Mouse (Mus musculus): ENCODE measurements at regions not wholly inside any gene's neighbourhood (a gene's known extent, or its start where the extent isn't known, plus 50 kb on each side); places are given as distances from the start of the nearest gene placed in this dataset.

DNA sequence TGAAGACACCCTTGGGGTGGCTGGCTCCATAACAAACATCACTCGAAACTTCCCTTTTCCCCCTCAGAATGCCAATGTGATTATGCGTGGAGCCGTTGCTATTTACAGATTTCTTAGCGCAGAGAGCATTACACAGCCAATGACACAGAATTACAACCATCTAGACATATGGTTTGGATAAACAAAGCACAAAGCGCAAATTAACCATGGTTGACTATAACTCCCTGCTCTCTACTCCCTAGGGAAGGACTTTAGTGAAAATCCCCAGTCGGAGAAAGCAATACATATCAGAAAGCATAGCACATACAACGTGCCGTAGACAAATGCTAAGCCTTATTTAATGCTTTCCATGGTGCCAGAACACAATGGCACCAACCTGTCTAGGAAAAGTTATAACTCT is 131.8 kb downstream of the Tshz3 start:
- DNase-seq (ENCODE audit: low spot score in 2 of 2) = no peak

DNA sequence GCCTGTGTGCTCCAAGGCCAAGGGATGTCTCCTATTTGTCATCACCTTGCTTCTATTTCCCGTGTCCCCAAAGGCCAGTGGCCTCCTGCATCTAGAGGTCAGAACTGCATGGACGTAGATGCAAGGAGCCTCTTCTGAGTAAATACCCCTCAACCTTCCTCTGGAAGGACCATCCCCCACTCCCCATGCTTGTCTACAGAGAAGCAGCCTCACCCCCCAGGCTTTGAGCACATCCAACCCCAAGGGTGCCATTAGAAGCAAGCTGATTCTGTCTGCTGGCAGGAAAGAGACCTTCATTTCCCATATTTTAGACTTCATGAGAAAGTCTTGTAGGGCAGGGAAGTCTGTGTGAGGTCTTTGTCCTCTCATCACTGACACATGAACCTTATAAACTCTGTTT is 132.2 kb downstream of the Tshz3 start:
- DNase-seq (ENCODE audit: low spot score in 2 of 2) = no peak

DNA sequence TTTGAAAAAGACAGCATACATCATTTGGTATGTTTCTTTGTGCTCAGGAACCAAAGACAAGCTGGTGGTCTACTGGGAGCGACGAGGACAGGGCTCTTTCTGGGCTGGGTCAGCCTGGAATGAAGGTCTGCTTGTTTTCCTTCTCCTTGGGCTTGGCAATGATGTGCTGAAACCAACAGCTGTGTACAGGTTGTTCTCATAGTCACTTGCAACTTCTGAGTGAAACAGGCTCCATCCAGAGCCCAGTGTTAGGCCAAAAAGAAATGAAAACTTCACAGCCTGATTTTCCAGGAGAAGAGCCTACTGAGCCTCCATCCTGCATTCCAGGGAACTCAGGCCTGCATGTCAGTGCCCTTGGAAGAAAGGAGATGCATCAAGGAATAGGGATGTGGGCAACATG is 150.4 kb downstream of the Tshz3 start:
- DNase-seq (ENCODE audit: low spot score in 2 of 2) = peak in 1 of 2 experiments; percentile 21

DNA sequence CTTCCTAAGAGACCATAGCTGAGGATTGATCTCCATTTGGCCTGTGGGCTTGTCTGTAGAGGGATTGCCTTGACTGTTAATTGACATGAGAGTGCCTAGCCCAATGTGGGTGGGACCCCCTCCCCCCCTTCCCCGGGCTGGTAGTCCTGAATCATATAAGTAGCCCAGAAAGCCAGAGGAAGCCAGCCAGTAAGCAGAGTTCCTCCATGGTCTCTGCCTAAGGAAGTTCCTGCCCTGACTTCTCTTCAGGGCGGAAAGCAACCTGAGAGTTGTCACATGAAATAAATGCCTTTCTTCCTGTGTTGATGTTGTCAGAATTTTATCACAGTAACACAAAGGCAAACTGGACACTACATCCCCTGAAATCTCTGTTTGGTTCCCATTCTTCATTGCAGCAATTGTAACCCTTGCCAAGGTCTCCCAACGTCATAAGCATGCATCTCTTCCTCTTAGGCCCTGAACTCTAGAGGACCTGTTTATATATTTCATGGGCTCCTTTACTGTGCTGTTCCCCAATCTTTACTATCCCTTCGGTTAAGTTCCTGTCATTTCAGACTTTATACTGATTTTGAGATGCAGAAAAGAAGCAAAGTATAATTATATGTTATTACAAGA is 153.5 kb downstream of the Tshz3 start:
- no peak for DNase-seq (ENCODE audit: low spot score in 2 of 2)

DNA sequence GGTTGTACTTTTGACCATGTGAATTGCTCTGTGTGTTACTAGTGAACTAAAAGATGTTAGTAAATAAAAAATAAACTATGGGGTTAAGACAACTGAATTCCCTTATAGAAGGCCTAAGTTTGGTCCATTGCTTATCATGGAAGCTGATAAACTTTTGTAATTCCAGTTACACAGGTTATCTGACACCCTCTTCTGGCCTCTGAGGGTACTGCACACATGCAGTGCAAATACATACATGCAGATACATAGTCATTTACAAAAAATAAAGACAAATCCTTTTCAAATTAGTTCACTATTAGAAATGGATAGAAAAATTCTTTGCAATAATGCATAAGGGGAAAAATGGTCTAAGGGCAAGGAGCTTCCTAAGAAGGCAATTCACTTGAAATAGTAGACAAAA is 156.4 kb downstream of the Tshz3 start:
- no peak for DNase-seq (ENCODE audit: low spot score in 2 of 2)

DNA sequence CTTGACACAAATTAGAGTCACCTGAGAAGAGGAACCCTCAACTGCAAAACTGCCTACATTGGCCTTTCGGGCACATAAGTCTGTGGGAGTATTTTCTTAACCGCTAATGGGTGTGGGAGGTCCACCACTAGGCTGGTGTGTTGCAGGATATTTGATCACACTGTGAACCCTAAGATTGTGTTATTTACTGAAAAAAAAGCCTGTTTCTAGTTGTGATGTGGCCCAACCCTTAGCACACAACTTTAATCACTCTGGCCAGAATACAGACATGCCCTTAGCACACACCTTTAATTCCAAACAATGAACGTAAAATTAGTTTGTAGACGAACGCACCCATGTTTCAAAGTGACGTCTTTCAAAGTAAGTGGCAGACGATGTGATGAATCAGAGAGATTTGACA is 161.5 kb downstream of the Tshz3 start:
- no peak for DNase-seq (ENCODE audit: low spot score in 2 of 2)

DNA sequence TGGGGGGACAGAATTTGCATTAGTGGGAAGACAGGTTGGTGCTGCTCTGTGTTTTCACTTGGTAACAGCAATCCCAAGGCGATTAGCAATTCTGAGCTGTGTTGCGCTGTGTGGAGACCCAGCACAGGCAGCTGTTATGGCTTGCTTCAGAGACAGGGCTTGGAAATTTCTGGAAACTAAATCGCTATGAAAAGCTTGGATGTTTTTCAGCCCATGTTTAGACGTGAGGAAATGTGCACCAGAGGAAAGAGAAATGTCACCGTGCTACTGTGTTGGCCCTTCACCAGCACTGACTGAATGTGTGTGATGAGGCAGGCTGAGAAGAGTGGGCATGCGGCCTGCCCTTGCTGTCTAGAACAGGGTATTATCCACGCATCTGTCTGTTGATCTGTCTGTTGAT is 164.6 kb downstream of the Tshz3 start:
- DNase-seq (ENCODE audit: low spot score in 2 of 2) = no peak

DNA sequence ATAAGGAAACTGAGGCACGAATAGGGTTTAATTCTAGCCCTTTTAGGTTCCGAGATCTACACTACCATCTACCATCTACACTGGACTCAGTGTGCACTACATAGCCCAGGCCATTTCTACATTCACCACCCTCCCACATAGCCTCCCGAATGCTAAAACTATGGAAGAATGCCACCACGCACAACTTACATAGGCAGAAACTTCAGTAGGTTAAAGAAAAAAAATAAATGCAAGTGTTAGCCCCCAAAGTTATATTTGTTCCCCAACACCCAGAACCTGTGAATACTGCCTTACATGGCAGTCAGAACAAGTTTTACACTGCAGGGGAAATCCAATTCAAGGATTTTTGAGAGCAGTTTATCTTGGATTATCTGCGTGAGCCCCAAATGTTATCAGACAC is 165.8 kb downstream of the Tshz3 start:
- no peak for DNase-seq (ENCODE audit: low spot score in 2 of 2)

DNA sequence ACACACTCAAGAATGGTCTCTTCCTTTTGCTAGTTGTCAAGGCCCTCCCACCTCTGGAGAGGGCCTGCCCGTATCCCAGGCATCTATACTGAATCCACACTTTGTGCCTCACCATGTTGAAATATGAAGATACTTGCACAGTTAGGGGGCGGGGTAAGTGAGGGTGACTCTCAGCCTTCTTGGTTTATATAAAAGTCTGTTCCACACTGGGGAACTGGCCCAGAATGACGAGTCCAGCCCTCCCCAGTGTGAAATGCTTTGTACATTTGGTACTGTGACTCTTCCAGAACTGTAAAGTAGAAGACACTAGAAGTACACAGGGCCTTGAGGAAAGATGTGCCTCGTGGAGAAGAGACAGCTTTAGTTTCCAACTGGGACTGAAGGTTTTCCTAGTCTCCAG is 166.8 kb downstream of the Tshz3 start:
- DNase-seq (ENCODE audit: low spot score in 2 of 2) = no peak

DNA sequence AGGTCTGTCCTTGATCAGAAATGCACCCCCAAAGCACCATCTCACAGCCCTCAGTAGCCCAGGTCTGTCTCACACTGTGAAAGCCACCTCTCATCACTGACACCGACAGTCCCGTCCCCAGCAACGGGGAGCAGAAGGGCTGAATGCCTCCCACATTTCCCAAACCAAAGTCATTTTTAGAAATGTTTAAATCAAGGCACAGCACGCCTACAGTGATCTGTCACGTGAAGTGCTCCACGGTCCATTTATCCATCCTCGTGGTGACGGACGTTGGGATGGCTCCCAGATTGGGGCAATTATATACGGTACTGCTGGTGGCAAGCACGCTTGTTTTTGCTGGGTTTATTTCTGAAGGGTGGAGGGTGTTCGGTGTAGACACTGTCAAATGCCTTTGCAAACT is 168.7 kb downstream of the Tshz3 start:
- no peak for DNase-seq (ENCODE audit: low spot score in 2 of 2)

DNA sequence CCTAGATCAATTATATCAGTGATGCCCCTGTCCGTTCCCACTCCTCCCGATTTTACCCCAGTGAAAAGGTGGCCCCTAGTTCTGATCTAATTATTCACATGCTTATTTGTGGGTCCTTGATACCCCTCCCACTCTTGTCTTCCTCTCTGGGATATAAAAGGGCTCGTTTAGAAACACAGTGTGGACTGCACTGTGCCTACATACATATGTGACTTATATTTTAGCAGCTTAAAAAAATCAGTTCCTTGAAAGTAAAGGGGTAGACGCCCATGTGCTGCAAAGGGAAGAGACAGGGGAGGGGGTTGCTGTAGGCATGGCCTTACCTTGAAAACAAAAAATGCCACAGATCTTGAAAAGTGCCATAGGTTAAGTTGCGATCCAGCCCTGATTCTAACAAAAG is 176.1 kb downstream of the Tshz3 start:
- no peak for DNase-seq (ENCODE audit: low spot score in 2 of 2)

DNA sequence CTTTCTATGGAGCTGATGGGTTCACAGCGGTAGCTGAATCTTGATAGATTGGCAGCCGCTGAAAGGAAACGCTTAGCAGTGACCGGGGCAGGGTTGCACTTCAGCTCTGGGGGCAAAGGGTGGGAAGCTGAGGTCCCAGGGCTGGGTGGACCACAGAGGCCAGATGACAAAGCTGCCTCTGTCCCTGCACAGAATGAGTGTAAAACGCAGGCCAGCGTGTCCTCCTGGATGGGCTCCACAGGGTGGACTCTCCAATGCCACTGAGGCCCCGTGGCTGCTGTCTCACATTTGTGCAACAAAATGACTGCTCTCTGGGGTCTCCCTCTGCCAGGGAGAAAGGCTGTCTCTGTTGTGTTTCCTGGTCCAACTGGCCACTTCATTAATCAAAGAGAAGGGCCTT is 179.8 kb downstream of the Tshz3 start:
- no peak for DNase-seq (ENCODE audit: low spot score in 2 of 2)

DNA sequence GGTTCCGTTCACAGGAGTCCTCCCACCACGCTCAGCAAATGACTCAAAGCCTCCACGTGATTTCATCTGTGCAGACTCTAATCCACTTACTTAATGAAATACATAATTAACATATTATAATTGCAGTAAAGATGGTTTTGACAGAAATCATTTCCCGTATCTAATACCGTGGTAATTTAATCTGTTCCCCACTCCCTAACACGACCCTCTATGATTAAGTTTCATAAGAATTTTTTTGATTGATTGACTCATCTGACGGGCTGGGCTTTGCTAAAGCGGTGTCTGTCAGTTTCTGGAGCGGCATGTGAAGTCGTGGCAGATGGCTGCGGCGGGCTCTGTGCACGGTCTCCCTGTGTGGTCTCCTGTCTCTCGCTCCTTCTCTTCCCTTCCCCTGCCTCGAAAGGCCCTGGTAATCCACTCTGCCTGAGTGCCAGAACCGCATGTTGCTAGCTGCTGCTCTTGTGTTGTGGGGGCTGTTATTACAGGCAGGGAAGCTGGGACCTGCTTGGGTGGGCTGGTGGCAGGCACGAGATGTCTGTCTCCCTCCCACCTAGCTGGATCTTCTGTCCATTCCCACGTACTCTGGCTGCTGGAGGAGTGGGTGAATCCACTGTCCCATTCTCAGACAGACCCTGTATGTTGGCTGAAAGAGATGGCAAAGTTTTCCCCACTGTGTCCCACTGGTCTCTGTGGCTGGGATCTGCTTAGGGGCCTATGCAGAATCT is 195.0 kb downstream of the Tshz3 start:
- no peak for DNase-seq (ENCODE audit: low spot score in 2 of 2)

DNA sequence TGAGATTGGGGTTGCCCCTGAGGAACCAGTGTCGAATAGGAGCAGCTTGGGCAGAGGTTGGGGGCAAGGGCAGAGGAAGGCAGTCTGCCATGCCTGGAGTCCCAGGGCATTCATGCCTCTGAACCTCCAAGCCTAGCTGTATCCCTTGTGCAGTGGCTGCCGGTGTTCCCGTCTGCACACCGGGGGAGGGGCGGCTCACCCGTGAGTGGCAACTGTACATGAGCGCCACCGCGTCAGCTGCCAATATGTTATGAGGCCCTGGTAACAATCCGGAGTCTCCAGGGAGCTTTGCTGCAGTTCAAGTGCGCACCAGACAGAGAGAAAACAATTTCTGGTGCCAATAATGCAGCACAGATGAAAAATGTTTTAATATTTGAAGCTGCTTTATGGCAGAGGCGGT is 198.4 kb downstream of the Tshz3 start:
- DNase-seq (ENCODE audit: low spot score in 2 of 2) = no peak

DNA sequence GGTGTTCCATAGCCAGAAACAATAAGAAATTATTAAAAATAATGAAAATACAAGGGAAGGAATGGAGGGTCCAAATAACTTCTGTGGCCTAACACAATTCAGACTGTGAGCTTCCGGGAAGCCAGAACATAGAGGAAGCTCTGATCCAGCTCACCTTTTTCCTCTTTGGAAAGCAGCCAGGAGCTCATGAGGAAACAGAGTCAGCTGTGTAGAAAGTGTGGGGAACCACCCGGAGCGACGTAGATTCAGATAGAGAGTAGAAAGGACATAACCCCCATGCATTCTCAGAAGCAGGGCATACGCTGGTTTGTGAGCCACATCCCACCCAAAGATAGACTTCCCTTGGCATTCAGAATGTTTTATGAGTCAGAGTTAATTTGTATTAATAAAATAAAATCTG is 203.6 kb downstream of the Tshz3 start:
- no peak for DNase-seq (ENCODE audit: low spot score in 2 of 2)

DNA sequence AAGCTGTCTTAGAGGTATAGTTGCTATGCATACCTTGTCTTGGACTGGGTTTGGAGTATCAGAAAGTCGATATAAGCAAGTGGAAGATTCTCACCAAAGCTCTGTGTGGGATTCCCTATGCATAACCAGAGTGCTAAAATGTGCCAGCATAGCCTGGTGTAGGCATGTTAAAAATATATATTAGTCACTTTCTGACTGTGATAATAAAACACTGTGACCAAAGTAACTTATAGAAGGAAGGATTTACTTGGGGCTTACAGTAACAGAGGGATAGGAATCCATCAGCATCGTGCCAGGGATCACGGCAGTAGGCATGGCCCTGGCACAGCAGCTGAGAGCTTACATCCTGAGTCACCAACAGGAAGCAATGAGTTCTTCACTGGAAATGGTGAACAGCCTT is 215.4 kb downstream of the Tshz3 start:
- no peak for DNase-seq (ENCODE audit: low spot score in 2 of 2)

DNA sequence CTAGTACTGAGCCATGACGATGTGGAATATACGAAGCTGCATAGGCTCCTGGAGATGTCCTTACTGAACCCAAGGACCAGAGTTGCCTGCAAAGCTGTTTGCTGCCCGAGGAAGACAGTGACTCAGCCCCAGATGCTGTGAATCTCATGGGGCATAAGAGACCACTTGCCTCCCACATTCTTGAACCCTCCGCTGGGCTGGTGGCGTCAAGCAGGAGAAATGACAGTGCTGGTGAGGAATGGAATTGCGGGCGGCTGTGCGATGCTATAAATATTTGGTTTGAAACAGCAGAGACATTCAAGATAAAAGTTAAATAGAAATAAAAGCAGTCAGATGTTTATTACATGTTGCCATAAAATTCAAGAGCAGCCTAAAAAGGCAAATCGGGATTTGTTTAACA is 216.3 kb downstream of the Tshz3 start:
- no peak for DNase-seq (ENCODE audit: low spot score in 2 of 2)

DNA sequence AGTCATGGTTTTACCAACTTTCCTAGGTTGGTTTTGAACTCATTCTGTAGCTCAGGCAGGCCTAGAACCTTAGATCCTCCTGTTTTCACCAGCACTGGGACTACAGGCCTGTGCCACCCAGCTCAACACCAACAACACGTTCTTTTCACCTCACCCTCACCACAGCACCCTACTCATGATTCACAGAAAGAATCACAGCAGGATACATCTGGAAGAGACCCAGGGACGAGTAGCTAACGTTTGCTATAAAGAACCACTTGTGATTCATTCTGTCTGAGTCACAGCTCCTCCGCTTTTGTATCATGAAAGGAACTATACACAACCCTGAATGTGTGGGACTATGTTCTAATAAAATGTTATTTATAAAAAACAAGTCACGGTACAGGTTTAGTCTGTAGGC is 217.3 kb downstream of the Tshz3 start:
- DNase-seq (ENCODE audit: low spot score in 2 of 2) = no peak

DNA sequence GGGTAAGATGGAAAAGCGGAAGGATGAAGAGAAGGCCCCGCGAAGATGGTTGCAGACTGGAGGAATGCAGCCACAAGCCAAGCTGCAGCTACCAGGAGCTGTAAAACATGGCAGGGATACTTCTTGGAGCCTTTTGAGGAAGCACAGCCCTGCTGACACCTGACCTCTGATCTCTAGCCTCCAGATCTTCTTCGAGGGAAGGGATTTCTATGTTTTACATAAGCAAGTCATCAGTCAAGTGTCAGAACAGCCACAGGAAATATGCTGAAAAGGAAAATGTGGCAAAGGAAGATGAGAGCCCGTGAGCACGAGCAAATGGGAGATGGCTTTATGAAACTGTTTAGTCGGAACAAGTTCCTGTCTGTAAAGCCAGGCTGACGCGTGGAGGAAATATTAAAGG is 219.1 kb downstream of the Tshz3 start:
- DNase-seq (ENCODE audit: low spot score in 2 of 2) = no peak

DNA sequence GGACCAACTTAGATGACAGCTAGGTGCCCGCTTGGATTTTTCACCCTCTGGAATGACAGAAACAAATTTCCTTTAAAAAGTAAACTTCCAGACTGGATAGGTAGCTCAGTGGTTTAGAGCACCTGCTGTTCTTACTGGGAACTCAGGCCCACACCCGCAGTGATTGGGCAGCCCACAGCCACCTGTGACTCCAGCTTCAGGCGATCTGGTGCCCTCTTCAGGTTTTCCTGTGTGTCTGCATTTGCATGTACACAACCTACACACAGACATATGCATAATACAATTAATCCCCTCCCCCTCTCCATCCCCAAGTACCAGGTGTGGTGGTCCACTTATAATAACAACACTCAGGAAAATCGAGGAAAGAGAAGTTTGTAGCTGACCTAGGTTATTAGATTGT is 221.5 kb downstream of the Tshz3 start:
- DNase-seq (ENCODE audit: low spot score in 2 of 2) = no peak

DNA sequence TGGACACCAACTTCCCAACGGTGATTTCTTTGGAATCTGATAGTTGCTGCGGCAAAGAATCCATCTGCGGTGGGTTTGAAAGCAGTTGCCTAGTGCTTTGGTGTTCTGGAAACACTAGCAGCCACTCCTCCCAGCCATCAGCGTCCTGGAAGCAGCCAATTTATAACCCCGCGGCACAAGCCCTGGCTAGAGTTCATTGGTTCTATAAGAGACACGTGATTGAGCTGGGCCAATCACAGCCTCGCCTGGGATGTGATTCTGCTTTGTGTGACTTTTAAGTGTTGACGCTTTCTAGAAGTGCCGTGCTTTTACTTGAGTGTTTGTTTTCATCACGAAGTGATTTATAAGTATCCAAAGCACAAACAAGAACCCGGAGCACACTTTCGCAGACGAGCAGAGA is 223.1 kb downstream of the Tshz3 start:
- DNase-seq (ENCODE audit: low spot score in 2 of 2) = no peak

DNA sequence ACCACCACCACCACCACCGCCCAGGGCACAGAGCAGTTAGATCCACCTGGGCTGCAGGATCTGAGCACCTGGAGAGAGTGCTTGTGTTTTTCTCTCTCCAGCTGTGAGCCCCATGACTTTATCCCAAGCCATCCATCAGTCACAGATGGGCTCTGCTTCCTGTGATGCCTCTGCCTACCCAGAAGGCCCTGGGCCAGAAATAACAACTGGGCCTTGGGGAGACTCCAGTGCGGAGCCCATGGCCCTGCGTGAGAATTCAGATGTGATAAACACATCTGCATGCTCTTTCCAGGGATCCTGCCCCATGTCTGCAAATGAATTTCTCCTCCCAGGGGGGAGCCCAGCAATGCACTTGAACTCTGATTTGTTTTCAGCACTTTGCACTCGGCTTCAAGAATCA is 235.6 kb downstream of the Tshz3 start:
- DNase-seq (ENCODE audit: low spot score in 2 of 2) = peak in 1 of 2 experiments; percentile 10

DNA sequence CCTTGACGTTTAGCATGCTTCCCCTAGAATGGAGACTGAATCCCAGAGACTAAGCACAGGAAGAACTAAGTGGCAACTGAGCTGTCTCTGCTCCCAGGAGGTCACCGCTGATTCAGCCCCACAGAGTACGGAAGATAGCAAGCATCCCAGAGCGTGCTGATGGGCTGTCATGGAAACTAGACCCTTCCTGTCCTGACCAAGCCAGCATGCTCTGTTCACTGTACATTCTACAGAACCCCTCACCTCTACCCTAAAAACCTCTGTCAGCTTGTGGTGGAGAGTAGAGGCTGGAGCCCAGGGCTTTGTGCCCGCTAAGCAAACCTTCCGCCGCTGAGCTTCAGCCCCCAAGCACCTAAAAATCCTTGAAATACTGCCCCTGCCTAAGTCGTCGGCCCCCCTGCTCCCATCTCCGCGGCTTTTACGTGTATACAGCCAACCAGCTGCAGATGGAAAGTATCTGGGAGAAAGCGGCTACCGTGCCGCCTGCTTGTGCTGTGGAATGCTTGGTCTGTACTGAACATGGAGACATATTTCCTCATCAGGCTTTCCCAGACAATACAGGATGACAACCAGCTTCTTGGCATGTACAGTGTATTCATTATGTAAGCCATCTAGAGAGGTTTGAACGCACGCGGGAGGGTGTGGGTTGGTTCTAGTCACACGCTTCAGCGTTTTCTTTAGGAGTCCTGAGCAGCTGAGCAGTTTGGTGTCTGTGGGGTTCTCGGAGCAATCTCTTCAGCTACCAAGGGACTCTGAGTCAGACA is 237.1 kb downstream of the Tshz3 start:
- DNase-seq (ENCODE audit: low spot score in 2 of 2) = no peak

All from heart, adult 9 months (tissue).